Mouse (Mus musculus) cortical plate, adult 2 months (tissue): ENCODE results near the gene Gabrg3. TPM values are rescaled to one million over a fixed set of nuclear protein-coding genes. Genes with fewer than 3 reads are reported as not detected.
"Not testable (repeated sequence)": the region's sequence is repeated elsewhere in the genome, so short reads cannot be mapped to it uniquely, and the experiment has no call there.

Experiments
- H3K27ac ChIP-seq: fragments of 200-500 bp; 2 replicates; pipeline ENCODE4 v1.5.1; 2012; ENCODE audit warnings: low read length, control low read depth, inconsistent platforms; ENCODE audit not compliant: insufficient read depth
- H3K4me1 ChIP-seq: fragments of 200-500 bp; 2 replicates; pipeline ENCODE4 v1.6.1; 2011; ENCODE audit warnings: low read length; ENCODE audit not compliant: control insufficient read depth, insufficient read depth
- H3K4me3 ChIP-seq: fragments of 200-500 bp; 2 replicates; pipeline ENCODE4 v1.5.1; 2011; ENCODE audit warnings: mild to moderate bottlenecking, low read length, control low read depth; ENCODE audit not compliant: insufficient read depth
- CTCF ChIP-seq: fragments of 200-500 bp; IDR thresholded peaks from 2 replicates; pipeline ENCODE4 v1.5.1; 2011; ENCODE audit warnings: mild to moderate bottlenecking, control low read depth, low read length; ENCODE audit not compliant: insufficient read depth; ENCODE audit errors: extremely low read depth
- POLR2A ChIP-seq: fragments of 200-500 bp; IDR thresholded peaks from 2 replicates; pipeline ENCODE4 v1.6.1; 2011; ENCODE audit warnings: mild to moderate bottlenecking, low read length, control low read depth; ENCODE audit not compliant: insufficient read depth; ENCODE audit errors: extremely low read depth
- polyA plus RNA-seq: library from polyadenylated mRNA; depleted of rRNA; stranded (reverse); fragments of >200 nt; gene quantifications from 2 replicates; pipeline ENCODE4 v1.2.3, GENCODE M21; 2012

The Gabrg3 gene
- polyA plus RNA-seq, 1 experiment: 11.8 TPM

GRCm38 (mm10) chr7:57243981-57244380 lies 143.0 kb downstream of the Gabrg3 start:
- H3K4me1 ChIP-seq: peaks cover 1% of the 10 kb centered on the region; the same call in 1 of the 2 replicates
- H3K4me3 ChIP-seq: no peak overlapping the region
- TF ChIP-seq CTCF (no peak), POLR2A (no peak)
- H3K27ac ChIP-seq: no peak overlapping the region

GRCm38 (mm10) chr7:57214119-57214518 lies 172.9 kb downstream of the Gabrg3 start:
- Histone ChIP-seq H3K4me3 (no peak overlapping the region), H3K4me1 (no peaks in the 10 kb centered on the region), H3K27ac (no peak overlapping the region)
- TF ChIP-seq POLR2A (no peak), CTCF (no peak)

- Histone ChIP-seq H3K4me1 (peaks cover 1% of the 10 kb centered on the region; the same call in 1 of the 2 replicates), H3K4me3 (no peak overlapping the region), H3K27ac (no peak overlapping the region)
- no peak for TF ChIP-seq CTCF
- no peak for TF ChIP-seq POLR2A
These were observed 201.0 kb downstream of the Gabrg3 start for GRCm38 (mm10) chr7:57186015-57186414.

- not testable (repeated sequence) for H3K4me1 ChIP-seq, H3K4me3 ChIP-seq
These were observed 211.0 kb downstream of the Gabrg3 start for GRCm38 (mm10) chr7:57175891-57176545.

GRCm38 (mm10) chr7:57166931-57167330 lies 220.1 kb downstream of the Gabrg3 start:
- H3K27ac ChIP-seq: no peak overlapping the region
- TF ChIP-seq POLR2A (no peak), CTCF (no peak)

More at GRCm38 (mm10) chr7:57175891-57176545, 211.0 kb downstream of the Gabrg3 start:
- not testable (repeated sequence) for H3K27ac ChIP-seq

GRCm38 (mm10) chr7:57158211-57158610 lies 228.8 kb downstream of the Gabrg3 start:
- Histone ChIP-seq H3K4me1 (no peaks in the 10 kb centered on the region), H3K27ac (no peak overlapping the region), H3K4me3 (no peak overlapping the region)
- TF ChIP-seq POLR2A (no peak), CTCF (no peak)

More at GRCm38 (mm10) chr7:57166931-57167330, 220.1 kb downstream of the Gabrg3 start:
- Histone ChIP-seq H3K4me3 (no peak overlapping the region), H3K4me1 (no peaks in the 10 kb centered on the region)

GRCm38 (mm10) chr7:57153743-57154142 lies 233.2 kb downstream of the Gabrg3 start:
- no peak for TF ChIP-seq CTCF
- TF ChIP-seq POLR2A: no peak
- Histone ChIP-seq H3K4me1 (no peaks in the 10 kb centered on the region), H3K4me3 (no peak overlapping the region), H3K27ac (no peak overlapping the region)

- TF ChIP-seq CTCF (no peak), POLR2A (no peak)
- Histone ChIP-seq H3K4me1 (no peaks in the 10 kb centered on the region), H3K27ac (no peak overlapping the region), H3K4me3 (no peak overlapping the region)
These were observed 236.2 kb downstream of the Gabrg3 start for GRCm38 (mm10) chr7:57150768-57151167.

GRCm38 (mm10) chr7:57138072-57138704 lies 248.8 kb downstream of the Gabrg3 start:
- TF ChIP-seq CTCF (no peak), POLR2A (no peak)
- Histone ChIP-seq H3K4me1 (peaks cover 4% of the 10 kb centered on the region), H3K4me3 (no peak overlapping the region), H3K27ac (no peak overlapping the region)

GRCm38 (mm10) chr7:57133009-57133408 lies 254.0 kb downstream of the Gabrg3 start:
- H3K27ac ChIP-seq: no peak overlapping the region
- TF ChIP-seq CTCF: no peak
- no peak for TF ChIP-seq POLR2A

More at GRCm38 (mm10) chr7:57133009-57133408, 254.0 kb downstream of the Gabrg3 start:
- H3K4me1 ChIP-seq: peaks cover 3% of the 10 kb centered on the region
- no peak overlapping the region for H3K4me3 ChIP-seq
